Mouse (Mus musculus): ENCODE measurements around the gene Mras. TPM values are rescaled to one million over a fixed set of nuclear protein-coding genes. Genes with fewer than 3 reads are reported as not detected.

Mras gene
- 12.5 and 13.9 TPM in 2 replicates for polyA plus RNA-seq (2015; fragmentation: Nextera tagmentation; extraction: Ambion mirVana)

DNA sequence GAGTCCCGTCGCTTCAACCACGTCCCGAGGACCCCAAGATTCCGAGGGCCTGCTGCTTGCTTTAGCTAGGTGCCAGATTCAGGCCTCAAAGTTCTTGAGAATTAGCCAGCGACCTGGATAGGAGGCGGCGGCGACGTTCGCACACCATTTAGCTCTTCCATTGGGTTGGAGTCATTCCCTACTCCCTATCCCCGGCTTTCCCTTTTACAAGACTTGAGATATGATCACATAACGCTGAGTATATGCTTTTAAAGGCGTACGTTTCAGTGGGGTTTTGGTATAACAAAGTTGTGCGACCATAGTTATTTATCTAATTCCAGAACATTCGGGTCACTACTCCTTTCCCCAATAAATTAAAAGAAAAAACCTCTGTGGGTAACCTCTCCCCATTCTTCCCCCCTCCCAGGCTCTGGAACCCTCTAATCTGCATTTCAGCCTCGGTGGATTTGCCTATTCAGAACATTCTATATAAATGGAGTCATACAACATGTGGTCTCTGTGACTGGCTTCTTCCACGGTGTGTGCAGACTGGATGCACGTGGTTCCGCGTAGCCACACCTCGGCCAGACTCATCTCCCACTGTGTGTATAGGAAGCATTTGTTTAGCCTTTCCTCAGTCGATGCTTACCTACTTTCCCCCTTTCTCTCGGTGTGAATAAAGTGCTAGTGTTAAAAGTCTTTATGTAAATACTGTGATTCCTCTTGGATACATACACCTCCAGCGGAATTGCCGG, at the start of gene Mras:
TSS of gene Mras (minus strand) at position 351 of the 734 bp plus-strand sequence.
- WGBS: 10% methylated on average over 27 of the region's 27 CpGs
- Histone ChIP-seq H3K9me3 (no peaks in the 10 kb centered on the region), H3K9ac (peak within 1 kb of the TSS; percentile 77), H3K36me3 (no peaks in the 10 kb centered on the region), H3K27ac (peak within 1 kb of the TSS; percentile 56), H3K4me1 (peaks cover 24% of the 10 kb centered on the region), H3K27me3 (peaks cover 21% of the 10 kb centered on the region), H3K4me2 (peak within 1 kb of the TSS; percentile 85), H3K4me3 (peak within 1 kb of the TSS; percentile 77)
- ATAC-seq (ENCODE audit: borderline replicate concordance, extremely low read depth, low FRiP score, low TSS enrichment): 0 out of 2 replicates have a peak, but pooled peaks have one; percentile 2

DNA sequence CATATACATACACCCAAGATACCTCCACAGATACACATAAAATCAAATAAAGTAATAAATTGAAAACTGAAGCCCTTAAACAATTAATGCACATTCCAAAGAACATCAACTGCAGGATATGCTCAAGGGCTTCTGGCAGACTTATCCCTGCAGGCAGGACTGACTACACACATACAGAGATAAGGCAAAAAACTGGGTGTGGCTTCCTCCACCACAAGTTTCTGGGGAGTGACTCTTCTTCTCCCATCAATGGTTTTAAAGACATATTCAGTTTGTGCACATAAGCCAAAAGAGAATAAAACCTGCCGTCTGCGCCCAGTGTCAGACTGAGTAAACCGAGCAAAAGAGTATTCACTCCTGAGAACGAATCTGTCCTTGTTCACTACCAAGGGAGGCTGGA, 48.0 kb upstream of the Mras start:
- WGBS: 88% methylated on average over 4 of the region's 4 CpGs
- peaks cover 31% of the 10 kb centered on the region for H3K36me3 ChIP-seq
- no peak overlapping the region for H3K4me3 ChIP-seq

DNA sequence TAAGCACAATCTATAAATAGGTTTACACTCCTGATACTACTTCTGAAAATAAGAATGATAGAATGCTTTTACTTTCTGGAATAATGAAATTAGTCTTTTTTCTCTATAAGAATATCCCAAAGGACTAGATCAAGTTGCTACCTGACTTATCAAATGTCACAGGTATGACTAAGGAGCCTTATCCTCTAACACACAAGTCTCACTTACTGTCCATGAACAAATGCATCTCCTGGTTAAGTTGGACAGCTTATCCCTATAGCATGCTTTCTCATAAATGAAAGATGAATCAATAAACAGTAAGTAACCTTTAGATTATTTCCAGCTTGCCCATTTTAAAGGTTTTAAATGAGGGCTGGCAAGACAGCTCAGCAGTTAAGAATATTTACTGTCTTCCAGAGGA, 47.5 kb upstream of the Mras start:
- Histone ChIP-seq H3K36me3 (peaks cover 31% of the 10 kb centered on the region), H3K4me2 (no peak overlapping the region), H3K27me3 (no peaks in the 10 kb centered on the region), H3K27ac (no peak overlapping the region), H3K9me3 (no peaks in the 10 kb centered on the region), H3K4me3 (no peak overlapping the region), H3K4me1 (peaks cover under 1% of the 10 kb centered on the region; the same call in 1 of the 2 replicates), H3K9ac (no peak overlapping the region)
- no peak for ATAC-seq (ENCODE audit: borderline replicate concordance, extremely low read depth, low FRiP score, low TSS enrichment)

More for the DNA sequence above, 48.0 kb upstream of the Mras start:
- no peaks in the 10 kb centered on the region for H3K27me3 ChIP-seq
- no peak overlapping the region for H3K27ac ChIP-seq
- H3K9ac ChIP-seq: no peak overlapping the region
- H3K9me3 ChIP-seq: no peaks in the 10 kb centered on the region
- no peak overlapping the region for H3K4me2 ChIP-seq
- no peaks in the 10 kb centered on the region for H3K4me1 ChIP-seq
- no peak for ATAC-seq (ENCODE audit: borderline replicate concordance, extremely low read depth, low FRiP score, low TSS enrichment)

DNA sequence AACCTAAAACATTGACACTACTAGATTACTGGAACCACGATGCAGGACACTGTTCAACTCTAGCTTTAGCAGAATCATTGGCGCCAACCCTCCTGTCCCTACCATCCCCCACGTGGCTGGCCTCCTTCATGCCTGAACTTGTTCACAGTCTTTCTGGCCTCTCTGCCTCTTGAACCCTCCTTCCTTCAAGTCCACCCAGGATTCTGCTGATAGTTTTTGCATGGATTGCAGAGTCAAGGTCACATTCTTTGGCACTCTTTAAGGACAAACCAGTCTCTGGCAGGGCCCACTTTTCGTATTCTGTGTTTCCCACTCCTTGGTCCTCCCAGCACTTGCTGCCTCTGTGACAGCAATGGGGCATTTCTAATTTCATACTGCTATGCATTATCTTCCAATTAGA, 46.0 kb upstream of the Mras start:
- no peak overlapping the region for H3K9ac ChIP-seq
- no peak overlapping the region for H3K4me3 ChIP-seq
- no peaks in the 10 kb centered on the region for H3K9me3 ChIP-seq
- ATAC-seq (ENCODE audit: borderline replicate concordance, extremely low read depth, low FRiP score, low TSS enrichment): no peak
- 83% methylated on average over 4 of the region's 4 CpGs for WGBS
- H3K4me1 ChIP-seq: peaks cover 9% of the 10 kb centered on the region; the same call in 1 of the 2 replicates
- H3K27me3 ChIP-seq: no peaks in the 10 kb centered on the region
- H3K27ac ChIP-seq: no peak overlapping the region
- H3K36me3 ChIP-seq: peaks cover 31% of the 10 kb centered on the region
- no peak overlapping the region for H3K4me2 ChIP-seq

DNA sequence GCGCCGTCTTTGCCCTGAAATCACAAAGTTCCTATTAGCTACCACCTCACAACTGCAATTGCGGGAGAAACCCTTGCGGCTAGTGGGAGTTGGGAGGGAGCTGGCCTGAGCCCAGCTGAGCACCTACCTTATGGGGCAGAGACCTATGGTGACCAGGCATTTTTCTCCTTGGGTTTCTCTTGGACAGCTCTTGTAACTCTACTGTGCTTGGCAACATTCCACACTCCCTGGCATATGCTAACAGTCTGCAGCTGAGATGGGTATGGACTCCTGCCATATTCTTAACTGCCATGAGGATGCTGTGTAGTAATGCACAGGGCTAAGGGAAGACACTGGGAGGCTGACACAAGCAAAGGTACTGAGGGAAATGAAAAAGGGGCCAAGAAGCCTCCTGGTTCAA, 43.6 kb upstream of the Mras start:
- Histone ChIP-seq H3K4me1 (peaks cover 9% of the 10 kb centered on the region; the same call in 1 of the 2 replicates), H3K4me2 (no peak overlapping the region), H3K27ac (no peak overlapping the region), H3K4me3 (no peak overlapping the region), H3K36me3 (peaks cover 10% of the 10 kb centered on the region), H3K9me3 (no peaks in the 10 kb centered on the region), H3K9ac (no peak overlapping the region), H3K27me3 (no peaks in the 10 kb centered on the region)
- WGBS: 84% methylated on average over 4 of the region's 4 CpGs
- no peak for ATAC-seq (ENCODE audit: borderline replicate concordance, extremely low read depth, low FRiP score, low TSS enrichment)

DNA sequence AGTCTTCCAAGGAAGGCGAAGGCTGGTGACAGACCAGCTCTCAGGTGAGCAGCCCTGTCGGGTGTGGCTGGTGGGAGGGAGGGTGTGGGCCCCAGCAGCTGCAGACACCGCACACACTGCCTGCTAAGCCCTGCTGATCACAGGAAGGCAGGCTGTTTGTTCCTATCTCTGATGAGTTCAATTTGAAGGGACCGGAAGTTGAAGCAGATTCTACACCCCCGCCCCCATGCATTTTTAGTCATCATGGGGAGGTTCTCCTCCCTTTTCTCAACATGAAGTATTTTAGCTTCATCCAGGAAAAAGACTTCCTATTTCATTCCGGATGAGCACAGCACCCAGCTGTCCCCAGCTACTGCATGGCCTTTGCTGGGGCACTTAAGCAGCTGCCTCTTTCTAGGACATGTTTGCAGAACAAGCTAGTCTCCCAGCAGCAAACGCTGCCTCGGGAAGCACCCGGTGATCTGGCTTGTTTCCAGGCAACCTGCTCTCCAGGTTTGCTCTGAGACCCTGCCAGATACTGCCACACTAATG, 42.1 kb upstream of the Mras start:
- Histone ChIP-seq H3K4me1 (peaks cover 9% of the 10 kb centered on the region; the same call in 1 of the 2 replicates), H3K9ac (no peak overlapping the region), H3K9me3 (no peaks in the 10 kb centered on the region), H3K4me3 (no peak overlapping the region), H3K4me2 (no peak overlapping the region), H3K27me3 (no peaks in the 10 kb centered on the region), H3K36me3 (peaks cover 11% of the 10 kb centered on the region; the same call in 1 of the 2 replicates), H3K27ac (no peak overlapping the region)
- ATAC-seq (ENCODE audit: borderline replicate concordance, extremely low read depth, low FRiP score, low TSS enrichment): no peak
- 46% methylated on average over 9 of the region's 9 CpGs for WGBS

DNA sequence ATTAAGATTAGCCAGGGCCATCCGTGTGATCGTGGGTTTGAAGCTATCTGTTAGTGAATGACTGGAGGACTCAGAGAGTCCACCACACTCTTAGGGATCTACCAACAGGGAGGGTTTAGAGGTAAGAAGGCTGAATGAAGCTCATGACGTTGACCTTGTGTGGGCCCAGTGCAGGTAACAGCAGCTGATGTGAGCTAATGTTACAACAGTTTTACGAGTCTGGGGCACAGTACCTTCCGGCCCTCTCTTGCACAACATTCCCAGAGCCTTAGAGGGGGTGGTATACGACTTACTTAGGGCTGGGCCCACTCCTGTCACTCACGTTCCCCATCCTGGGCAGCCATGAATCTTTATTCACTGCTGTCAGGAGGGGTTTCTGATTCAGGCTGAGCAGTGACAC, 34.2 kb upstream of the Mras start:
- ATAC-seq (ENCODE audit: borderline replicate concordance, extremely low read depth, low FRiP score, low TSS enrichment): no peak
- no peaks in the 10 kb centered on the region for H3K4me1 ChIP-seq
- no peak overlapping the region for H3K4me3 ChIP-seq
- no peak overlapping the region for H3K27ac ChIP-seq
- H3K4me2 ChIP-seq: no peak overlapping the region
- peaks cover 4% of the 10 kb centered on the region; the same call in 1 of the 2 replicates for H3K36me3 ChIP-seq
- H3K27me3 ChIP-seq: no peaks in the 10 kb centered on the region
- 69% methylated on average over 7 of the region's 7 CpGs for WGBS
- H3K9ac ChIP-seq: no peak overlapping the region
- no peaks in the 10 kb centered on the region for H3K9me3 ChIP-seq

DNA sequence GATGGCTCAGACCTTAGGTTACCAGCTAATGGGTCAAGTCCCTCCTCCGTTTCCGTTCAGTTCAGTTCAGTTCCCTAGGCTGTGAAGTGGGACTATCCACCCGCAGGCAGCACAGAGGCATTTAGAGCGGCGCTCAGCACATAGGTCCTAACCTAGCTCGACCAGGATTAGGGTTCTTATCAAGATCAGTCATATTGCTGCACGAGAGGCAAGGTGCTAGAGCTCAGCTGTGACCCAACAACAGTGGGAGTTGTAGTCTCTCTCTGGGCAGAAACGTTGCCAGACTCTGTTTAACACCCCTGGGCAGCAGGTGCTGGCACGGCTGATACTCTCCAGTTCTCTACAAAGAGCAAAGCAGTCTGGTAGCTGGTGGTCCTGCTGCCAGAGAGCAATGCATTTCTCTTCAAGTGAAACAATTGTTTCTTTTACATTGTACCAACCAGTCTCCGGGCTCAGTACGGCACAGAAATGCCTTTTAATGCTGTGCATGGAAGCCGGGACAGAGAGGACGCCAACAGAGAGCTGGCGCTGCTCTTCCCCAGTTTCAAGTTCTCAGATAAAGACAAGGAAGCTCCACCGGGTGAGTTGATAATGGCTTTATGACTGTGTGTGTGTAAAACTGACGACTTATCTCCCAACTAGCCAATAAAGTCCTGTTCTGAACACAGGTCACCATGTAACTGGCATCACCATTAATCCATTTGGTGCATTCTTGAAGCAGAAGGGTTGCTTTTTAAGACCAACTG, 33.3 kb upstream of the Mras start:
- H3K36me3 ChIP-seq: peaks cover 3% of the 10 kb centered on the region; the same call in 1 of the 2 replicates
- no peak overlapping the region for H3K4me3 ChIP-seq
- H3K27me3 ChIP-seq: no peaks in the 10 kb centered on the region
- WGBS: 54% methylated on average over 16 of the region's 16 CpGs
- no peaks in the 10 kb centered on the region for H3K9me3 ChIP-seq
- H3K4me1 ChIP-seq: no peaks in the 10 kb centered on the region
- no peak overlapping the region for H3K9ac ChIP-seq
- no peak overlapping the region for H3K27ac ChIP-seq
- ATAC-seq (ENCODE audit: borderline replicate concordance, extremely low read depth, low FRiP score, low TSS enrichment): no peak
- H3K4me2 ChIP-seq: no peak overlapping the region

DNA sequence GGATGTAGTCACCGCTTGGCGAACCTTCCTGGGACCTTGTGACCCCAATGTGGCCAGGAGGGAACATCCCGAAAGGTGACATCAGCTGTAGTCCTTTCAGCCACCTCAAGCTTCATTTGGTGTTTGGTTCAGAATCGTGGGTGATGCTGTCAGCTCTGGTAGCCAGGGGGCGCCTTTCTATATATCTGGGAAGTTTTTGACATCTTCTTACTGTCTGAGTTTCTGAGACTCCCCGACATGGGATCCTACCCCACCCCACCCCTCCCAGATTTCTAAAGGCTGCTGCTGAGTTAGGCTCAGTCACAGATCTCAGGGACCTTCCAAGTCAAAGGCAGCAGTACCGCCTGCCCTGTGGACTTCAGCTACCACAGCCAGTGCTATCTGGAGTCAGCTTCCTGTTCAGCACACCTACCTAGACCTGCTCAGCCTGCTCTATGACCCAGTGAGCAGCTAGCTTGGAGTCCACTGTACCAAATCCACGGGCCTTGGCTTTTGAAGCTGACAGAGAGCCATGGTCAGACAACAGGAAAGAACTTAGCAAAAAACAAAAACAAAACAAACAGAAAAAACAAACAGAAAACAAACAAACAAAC, 32.6 kb upstream of the Mras start:
- no peak for ATAC-seq (ENCODE audit: borderline replicate concordance, extremely low read depth, low FRiP score, low TSS enrichment)
- no peaks in the 10 kb centered on the region for H3K4me1 ChIP-seq
- H3K4me2 ChIP-seq: no peak overlapping the region
- WGBS: 55% methylated on average over 8 of the region's 8 CpGs
- H3K27me3 ChIP-seq: no peaks in the 10 kb centered on the region
- no peak overlapping the region for H3K27ac ChIP-seq
- no peaks in the 10 kb centered on the region for H3K9me3 ChIP-seq
- no peaks in the 10 kb centered on the region for H3K36me3 ChIP-seq
- no peak overlapping the region for H3K4me3 ChIP-seq
- no peak overlapping the region for H3K9ac ChIP-seq

DNA sequence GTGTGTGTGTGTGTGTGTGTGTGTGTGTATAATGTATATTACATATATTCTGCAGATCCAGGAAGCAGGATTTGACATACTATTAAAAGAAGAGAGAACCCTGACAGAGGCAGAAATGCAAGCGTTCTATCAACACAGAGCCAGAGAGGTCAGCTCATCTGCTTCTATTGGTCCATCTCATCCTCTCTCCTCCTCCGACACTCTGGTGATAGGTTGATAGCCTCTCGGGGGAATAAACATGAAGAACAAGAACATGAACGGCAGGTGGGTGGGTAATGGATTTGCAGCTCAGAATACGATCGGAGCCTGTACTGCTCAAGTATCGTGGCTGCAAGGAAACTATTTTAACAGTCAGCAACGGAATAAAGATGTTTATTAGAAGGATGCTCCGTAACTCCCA, 31.4 kb upstream of the Mras start:
- H3K4me2 ChIP-seq: no peak overlapping the region
- H3K9ac ChIP-seq: no peak overlapping the region
- WGBS: 64% methylated on average over 9 of the region's 9 CpGs
- H3K4me3 ChIP-seq: no peak overlapping the region
- no peak overlapping the region for H3K27ac ChIP-seq
- H3K4me1 ChIP-seq: no peaks in the 10 kb centered on the region
- no peaks in the 10 kb centered on the region for H3K36me3 ChIP-seq
- H3K9me3 ChIP-seq: no peaks in the 10 kb centered on the region
- no peaks in the 10 kb centered on the region for H3K27me3 ChIP-seq
- no peak for ATAC-seq (ENCODE audit: borderline replicate concordance, extremely low read depth, low FRiP score, low TSS enrichment)

DNA sequence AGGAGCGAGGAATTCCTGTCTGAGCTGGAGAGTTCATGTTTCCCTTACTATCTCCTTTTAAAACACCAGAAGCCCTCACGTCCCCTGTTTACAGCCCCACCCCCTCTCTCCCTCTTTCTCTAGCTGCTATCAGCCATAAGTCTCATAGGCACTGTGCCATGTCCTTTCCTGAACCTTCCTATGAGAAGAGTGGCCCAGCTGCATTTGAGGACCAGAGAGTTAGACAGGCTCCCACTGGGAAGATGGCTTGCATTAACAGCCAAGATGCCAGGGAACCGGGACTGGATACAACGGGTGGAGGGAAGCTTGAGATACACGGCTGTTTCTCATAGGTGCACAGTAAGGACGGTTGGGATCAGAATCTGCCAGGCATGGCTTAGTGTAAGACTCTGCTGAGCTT, 27.7 kb upstream of the Mras start:
- 77% methylated on average over 6 of the region's 6 CpGs for WGBS
- Histone ChIP-seq H3K9me3 (no peaks in the 10 kb centered on the region), H3K4me2 (no peak overlapping the region), H3K4me3 (no peak overlapping the region), H3K27me3 (no peaks in the 10 kb centered on the region), H3K27ac (no peak overlapping the region), H3K36me3 (no peaks in the 10 kb centered on the region), H3K4me1 (no peaks in the 10 kb centered on the region), H3K9ac (no peak overlapping the region)
- no peak for ATAC-seq (ENCODE audit: borderline replicate concordance, extremely low read depth, low FRiP score, low TSS enrichment)

DNA sequence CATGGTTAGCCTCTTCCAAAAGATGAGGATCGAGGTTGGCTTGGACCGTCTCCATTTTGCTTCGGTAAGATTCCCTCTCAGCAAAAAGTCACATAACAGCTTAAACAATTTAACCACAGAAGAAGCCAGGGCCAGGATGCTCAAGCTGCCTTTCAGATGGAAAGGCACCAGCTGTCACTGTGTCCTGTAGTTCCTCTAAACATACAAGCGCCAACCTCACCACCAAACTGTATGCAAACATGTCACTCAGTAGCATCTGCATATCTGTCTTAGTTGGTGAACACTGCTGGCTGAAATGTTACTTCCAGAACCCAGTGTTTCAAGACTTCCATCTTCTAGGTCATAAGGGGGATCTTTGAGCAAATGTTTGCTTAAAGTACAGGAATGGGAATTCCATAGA, 22.5 kb upstream of the Mras start:
- Histone ChIP-seq H3K4me3 (no peak overlapping the region), H3K36me3 (no peaks in the 10 kb centered on the region), H3K9ac (no peak overlapping the region), H3K27me3 (no peaks in the 10 kb centered on the region), H3K4me1 (no peaks in the 10 kb centered on the region), H3K4me2 (no peak overlapping the region), H3K27ac (no peak overlapping the region), H3K9me3 (no peaks in the 10 kb centered on the region)
- no peak for ATAC-seq (ENCODE audit: borderline replicate concordance, extremely low read depth, low FRiP score, low TSS enrichment)
- 75% methylated on average over 4 of the region's 4 CpGs for WGBS

All from lung, embryonic 15.5 days (tissue).